Mouse (Mus musculus) brown adipose tissue, adult 24 weeks (tissue): ENCODE results near the gene Trp53inp2. TPM values are rescaled to one million over a fixed set of nuclear protein-coding genes. Genes with fewer than 3 reads are reported as not detected.
A peak's percentile ranks its signal among the peaks of the same experiment; 100 is the strongest.

Experiments
- H3K27ac ChIP-seq: fragments of 200-500 bp; replicated peaks from 2 replicates; pipeline ENCODE4 v1.5.1; 2012; ENCODE audit warnings: low read depth, mild to moderate bottlenecking, low read length
- H3K4me1 ChIP-seq: fragments of 200-500 bp; 2 replicates; pipeline ENCODE4 v1.6.1; 2012; ENCODE audit warnings: low read length, mixed read lengths; ENCODE audit not compliant: control insufficient read depth, insufficient read depth, insufficient read length
- H3K4me3 ChIP-seq: fragments of 200-500 bp; 2 replicates; pipeline ENCODE4 v1.5.1; 2012; ENCODE audit warnings: low read depth, mild to moderate bottlenecking, low read length, moderate library complexity; ENCODE audit not compliant: insufficient read depth
- polyA plus RNA-seq: library from polyadenylated mRNA; stranded (reverse); fragments of >200 nt; gene quantifications from 2 replicates; pipeline ENCODE4 v1.2.4, GENCODE M21; 2012; ENCODE audit not compliant: missing spikeins, insufficient read depth, insufficient read length

Gene Trp53inp2
- polyA plus RNA-seq, 1 experiment: 288 TPM

DNA sequence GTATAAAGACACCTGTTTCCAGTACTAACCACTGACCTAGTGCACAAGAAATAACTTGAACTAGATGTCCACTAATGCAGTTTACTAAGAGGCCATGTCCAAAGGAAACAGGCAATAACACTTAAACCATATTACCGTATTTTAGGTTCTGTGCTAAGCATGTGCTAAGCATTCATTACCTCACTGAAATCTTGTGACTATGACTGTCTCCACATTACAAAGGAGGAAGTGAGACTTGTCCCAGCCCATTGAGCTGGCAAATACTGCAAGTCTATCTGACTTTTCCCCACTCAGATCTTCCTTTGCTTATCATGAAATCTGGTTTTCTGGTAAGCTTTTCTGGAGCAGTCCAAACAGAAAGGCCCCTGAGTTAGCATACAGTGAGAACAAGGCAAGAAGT lies 23.8 kb downstream of the Trp53inp2 start:
- H3K4me1 ChIP-seq: no peaks in the 10 kb centered on the region
- H3K4me3 ChIP-seq: no peak overlapping the region
- H3K27ac ChIP-seq: peak overlapping the region; percentile 31; the same call in 1 of the 2 replicates

DNA sequence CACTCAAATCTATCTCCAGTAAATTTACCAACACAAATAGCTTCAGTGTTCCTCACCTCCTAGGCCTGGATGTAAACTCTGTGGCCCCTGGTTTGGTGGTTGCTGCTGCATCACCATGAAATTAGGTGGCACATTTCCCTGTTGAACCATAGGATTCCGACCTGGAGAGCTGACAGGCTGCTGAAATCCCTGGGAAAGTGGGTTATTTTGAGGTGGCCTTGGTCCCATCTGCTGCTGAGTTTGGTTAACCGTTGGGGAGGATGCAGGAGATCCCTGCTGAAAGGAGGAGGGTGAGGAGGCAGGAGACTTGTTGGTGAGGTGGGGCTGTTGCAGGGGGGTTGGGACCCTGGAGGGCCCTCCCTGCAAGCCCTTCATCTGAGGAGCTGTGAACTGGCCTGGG lies 40.1 kb downstream of the Trp53inp2 start:
- Histone ChIP-seq H3K27ac (no peak overlapping the region), H3K4me3 (no peak overlapping the region), H3K4me1 (no peaks in the 10 kb centered on the region)

DNA sequence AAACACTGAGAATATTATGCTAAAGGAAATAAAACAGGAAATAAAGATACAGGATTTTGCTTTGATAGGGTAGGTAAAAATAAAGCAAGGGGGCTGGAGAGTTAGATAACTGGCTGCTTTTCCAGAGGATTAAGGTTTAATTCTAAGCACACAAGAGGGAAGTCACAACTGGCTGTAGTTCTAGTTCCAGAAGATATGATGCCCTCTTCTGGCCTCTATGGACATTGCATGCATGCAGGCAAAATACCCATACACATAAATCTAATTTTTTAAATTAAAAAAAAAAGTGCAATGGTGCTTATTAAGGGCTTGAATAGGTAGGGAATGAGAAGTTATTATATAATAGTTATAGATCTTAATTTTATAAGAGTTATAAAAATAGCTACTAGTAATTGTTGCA lies 55.6 kb downstream of the Trp53inp2 start:
- Histone ChIP-seq H3K27ac (no peak overlapping the region), H3K4me1 (no peaks in the 10 kb centered on the region), H3K4me3 (no peak overlapping the region)

Other genes starting within 250 kb of the Trp53inp2 start
- gene Itch, start 247.6 kb upstream of the Trp53inp2 start, polyA plus RNA-seq: 18.4 and 18.6 TPM in 2 replicates
- 372 and 376 TPM in 2 replicates for gene Dynlrb1, start 144.5 kb upstream of the Trp53inp2 start, polyA plus RNA-seq
- 428 and 471 TPM in 2 replicates for gene Map1lc3a, start 104.8 kb upstream of the Trp53inp2 start, polyA plus RNA-seq
- gene Pigu, start 23.6 kb upstream of the Trp53inp2 start, polyA plus RNA-seq: 19.0 and 20.3 TPM in 2 replicates
- gene Ncoa6, start 92.8 kb downstream of the Trp53inp2 start, polyA plus RNA-seq: 11.5 and 13.5 TPM in 2 replicates
- 514 and 528 TPM in 2 replicates for gene Acss2, start 136.9 kb downstream of the Trp53inp2 start, polyA plus RNA-seq
- not detected in 2 replicates for gene Ggt7, start 137.2 kb downstream of the Trp53inp2 start, polyA plus RNA-seq
- 15.7 and 25.5 TPM in 2 replicates for gene Gss, start 211.8 kb downstream of the Trp53inp2 start, polyA plus RNA-seq
- gene Myh7b, start 230.2 kb downstream of the Trp53inp2 start, polyA plus RNA-seq: 0.16 and 1.2 TPM in 2 replicates